Mouse (Mus musculus) cerebellum, adult (tissue): Measurements from ENCODE around the gene Slc10a6.

Experiments
- ATAC-seq: cut with Nextera tagmentation; 2 replicates; pipeline ENCODE4 v1.9.2; 2017; ENCODE audit warnings: mild to moderate bottlenecking, moderate library complexity, mixed read lengths; ENCODE audit not compliant: insufficient number of reproducible peaks, low FRiP score, low TSS enrichment

Slc10a6 gene

DNA sequence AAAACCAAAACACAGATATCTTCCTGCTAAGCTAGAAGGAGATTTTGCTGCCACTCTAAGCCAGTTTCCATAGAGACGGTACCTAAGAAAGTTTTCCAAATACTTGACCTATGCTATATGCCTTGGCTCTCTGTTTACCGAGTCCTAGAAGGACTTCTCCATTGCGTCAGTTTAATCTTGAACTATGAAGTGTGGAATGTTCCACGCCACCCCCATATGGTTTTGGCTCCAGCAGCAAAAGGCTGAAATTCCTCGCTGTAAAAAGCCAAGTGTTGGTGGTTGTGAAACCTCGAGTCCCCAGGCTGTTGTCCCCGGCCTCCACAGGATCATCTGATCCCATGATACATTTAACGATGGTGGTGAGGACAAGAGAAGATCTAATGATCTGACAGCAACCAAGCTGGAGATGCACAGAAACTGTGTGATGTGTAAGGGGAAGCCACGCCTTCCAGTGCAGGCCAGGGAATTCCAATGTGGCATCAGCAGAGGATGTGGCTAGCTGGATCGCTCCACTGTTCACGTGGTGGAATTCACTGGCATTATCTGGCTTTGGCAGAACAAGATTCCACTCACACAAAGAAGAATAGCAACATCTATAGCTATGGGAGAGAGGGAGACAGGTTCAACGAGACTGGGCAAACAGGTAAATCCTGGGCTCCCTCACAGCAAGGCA is 8.8 kb downstream of the Slc10a6 start:
- no peak for ATAC-seq

DNA sequence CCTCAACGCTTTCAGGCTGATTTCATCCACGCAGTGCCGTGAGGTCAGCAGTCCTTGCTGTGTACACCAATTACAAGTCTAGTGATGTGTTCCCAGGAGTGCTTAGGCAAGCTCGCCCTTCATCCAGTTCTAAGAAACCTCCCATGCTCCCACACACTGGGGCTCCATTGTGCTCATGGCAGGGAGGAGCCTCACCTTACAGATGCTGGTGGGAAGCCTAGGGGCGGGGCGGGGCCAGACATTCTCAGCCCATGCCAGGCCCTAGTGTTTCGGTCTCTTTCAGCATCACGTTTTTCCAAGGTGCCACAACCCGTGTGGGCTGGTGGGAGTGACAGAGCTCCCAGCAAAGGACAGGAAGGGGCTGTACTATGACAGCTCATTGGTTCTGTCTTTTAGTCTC is 12.0 kb downstream of the Slc10a6 start:
- ATAC-seq: no peak

DNA sequence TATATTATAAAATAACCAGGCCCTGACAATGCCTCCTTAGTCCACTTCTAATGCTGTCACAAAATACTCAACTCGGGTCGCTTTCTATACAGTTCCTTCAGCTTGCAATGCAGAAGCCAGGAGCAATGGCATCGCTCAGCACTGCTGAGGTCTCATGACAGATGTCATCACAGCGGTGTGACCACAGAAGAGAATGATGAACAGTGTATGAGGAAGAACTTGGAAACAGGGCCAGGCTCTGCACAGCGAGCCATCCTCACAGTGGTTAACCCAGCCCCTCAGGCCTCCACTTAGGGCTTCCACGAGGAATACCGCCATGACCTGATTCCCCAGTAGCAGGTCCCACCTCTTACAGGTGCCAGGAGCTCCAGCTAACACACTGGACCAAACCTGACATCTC is 14.8 kb downstream of the Slc10a6 start:
- ATAC-seq: no peak

DNA sequence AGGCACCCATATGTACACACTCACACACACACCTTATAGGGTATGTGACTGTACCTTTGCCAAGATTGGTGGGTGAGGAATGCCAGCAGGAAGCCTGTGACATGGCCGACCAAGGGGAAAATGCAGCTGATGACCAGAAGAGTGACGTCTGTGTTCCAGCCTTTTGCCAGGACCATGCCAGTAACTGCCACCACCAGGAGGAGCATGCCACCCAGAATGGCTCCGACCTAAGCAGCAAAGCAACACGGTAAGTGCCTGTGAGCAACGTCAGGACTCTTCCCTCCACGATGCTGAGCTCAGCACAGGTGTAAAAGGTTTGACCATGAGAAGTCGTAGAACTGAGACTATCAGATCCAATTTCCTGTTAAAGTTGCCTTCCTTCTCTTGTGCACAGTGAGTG is 16.9 kb downstream of the Slc10a6 start:
- no peak for ATAC-seq

DNA sequence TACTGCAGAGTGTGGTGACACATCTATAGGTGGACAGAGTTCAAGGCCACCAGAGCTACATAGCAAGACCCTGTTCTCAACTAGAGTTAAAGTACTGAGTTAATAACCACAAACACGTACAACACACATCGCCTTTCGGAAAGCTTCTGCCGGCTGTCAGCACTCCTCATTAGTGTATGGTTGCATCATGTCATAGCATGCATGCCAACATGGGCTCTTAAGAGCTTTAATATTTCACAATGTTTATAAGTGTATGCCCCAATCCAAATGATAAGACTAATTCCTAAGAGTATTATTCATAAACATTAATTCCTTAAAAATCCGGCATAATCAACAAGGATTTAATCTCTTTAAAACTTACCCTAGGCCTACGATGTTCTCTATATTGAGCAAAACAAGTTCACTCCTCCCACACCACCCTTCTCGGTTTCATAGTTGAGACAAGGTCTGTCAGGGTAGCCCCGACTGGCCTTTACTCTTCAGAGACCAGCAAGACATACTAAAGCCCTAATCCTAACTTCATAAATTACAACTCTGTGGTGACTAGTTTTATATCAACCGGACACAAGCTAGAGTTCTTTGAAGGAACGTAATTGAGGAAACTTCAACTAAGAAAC is 18.2 kb downstream of the Slc10a6 start:
- no peak for ATAC-seq

DNA sequence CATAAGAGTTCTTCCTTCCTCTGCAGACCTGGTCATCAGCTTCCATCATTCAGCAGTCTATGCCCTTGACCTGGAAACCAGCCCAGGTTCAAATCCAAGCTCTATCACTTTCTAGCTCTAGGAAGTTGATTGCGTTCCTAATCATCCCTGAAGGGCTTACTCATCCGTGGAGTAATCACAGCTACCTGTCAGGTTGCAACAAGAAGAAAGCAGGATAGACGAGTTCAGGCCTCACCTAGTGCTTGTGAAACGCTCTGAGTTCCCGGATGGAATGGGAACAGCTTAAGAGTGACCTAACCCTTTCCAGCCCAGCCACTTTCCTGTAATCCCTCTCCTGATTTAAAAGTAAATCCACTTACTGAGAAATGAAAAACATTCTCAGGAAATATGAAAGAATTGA is 19.1 kb downstream of the Slc10a6 start:
- ATAC-seq: no peak

DNA sequence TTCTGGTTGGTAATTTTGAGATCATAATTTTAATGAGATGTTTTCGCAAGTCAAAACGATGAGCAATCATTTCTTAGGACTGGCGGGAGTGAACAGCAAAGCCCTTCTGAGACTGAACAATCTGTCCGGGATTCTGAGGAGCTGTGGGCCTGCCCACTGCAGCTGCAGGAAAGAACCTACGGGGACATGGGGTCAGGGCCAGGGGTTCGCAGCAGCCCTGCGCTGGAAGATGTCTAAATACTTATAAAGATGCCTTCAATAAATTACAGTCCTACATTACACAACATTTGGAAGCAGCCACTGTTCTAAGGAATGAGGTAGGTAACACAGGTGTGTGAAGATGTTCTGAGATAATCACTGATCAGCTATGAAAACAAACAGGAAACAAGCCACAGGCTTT is 23.5 kb downstream of the Slc10a6 start:
- ATAC-seq: no peak

DNA sequence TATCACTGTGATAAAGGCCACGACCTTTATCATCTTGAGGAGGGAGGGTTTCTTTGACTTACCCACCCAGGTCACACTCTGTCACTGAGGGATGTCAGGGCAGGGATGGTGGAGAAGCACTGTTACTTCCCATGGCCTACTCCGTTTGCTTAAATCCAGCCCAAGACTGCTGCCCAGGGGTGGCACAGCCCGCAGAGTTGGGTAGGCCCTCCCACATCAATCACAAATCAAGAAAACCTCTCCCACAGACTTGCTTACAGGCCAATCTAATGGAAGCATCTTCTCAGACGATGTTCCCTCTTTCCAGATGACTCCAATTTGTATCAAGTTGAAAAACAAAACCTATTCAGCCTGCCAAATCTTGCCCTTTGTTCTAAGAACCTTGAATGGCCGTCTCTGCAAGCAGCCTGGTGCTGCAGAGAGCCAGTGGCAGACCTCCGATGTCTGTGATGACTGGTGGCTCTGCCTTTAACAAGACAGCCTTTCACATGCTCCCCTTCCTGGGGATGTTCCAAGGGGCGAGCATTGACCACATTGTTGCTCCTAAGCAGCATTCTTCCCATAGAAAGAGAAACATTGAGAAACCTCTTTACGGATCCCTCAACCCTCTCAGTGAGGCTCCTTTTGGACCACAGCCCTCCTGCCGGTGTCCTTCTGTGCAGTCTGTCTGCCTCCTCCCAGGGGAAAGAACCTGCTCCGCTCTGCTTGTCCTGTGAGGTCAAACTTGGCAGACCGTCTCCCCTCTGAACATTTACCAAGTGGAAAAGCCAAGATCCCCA is 25.9 kb downstream of the Slc10a6 start:
- peak; percentile 81 for ATAC-seq

DNA sequence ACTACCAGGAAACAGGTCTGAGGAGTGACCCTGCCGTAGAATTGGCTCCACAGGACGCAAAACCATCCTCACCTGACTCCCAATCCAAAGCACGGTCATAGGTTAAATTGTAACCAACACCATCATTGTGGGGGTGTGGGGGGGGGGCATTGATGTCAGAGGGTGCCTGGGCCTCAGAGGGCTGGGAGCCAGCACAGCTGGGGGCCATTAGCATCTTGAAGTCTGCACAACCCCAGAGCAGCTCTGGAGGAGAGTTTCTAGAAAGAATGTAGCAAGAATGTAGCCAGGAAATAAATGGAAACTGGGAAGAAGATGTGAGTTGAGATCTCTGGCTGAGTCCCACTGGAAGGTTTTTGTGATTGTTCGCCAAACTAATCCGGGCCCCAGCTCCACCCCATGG is 30.3 kb downstream of the Slc10a6 start:
- no peak for ATAC-seq

DNA sequence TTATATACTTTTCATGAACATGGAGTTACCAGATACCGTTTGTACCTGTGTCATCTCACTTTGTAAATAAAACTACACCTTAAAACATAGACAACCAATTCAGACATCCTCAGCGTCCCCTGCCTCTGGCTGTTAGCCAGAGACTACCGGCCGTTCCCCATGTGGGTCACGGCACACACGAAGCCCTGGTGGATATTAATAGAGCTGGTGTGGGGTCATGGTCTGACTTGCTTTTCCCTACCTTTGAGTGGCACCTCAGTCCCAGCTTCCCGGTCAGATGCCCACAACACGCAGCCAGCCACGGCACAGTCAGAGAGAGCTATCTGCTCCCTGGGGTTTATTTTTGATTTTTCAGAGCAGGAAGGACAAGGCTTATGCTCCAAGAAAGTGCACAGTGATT is 30.9 kb downstream of the Slc10a6 start:
- ATAC-seq: no peak

DNA sequence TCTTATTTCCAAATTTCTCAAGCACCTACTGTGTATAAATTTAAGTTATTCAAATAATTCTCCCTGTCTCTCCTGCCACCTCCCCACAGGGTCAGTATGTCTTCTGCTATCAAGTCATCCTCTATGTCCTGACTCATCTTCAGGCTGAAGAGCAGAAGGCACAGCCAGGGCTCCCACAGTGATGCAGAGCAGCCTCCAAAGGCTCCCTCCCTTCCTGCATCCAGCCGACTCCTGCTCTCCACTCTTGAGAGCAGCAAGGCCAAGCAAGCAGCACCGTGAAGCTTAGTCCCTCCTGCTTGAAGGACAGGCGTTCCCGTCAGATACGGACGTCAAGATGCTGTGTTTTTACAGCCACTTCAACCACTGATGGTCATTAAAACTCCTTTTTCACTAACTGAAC is 31.6 kb downstream of the Slc10a6 start:
- peak; percentile 91 for ATAC-seq

DNA sequence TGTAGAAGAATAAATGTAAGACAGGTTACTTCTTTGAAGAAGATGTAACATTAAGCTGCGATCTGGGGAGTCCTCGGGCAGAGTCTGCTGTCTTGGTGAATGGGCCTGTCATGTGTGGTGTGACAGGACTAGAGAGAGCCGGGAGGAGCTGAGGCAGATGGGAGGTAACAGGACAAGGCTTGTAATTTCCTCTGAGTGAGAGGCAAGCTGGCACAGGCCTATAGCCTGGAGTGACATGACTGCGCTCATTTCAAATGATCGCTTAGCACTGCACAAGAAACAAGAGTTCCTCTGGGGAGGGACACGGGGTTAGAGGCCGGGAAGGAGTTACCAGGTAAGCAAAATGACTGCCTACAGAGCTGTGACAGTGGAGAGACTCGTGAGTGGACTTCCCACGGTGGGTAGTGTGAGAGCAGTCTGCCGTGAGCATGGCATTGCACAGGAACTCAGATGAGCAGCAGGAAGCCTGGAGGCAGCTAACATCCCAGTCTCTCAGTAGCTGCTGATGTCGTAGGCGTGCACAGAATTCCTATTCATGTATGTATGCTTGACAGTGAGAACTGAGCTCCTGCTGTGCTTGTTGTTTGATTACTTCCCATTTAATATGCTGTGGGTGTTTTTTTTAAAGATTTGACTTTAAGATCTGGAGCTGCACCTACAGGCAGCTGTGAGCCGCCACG is 32.6 kb downstream of the Slc10a6 start:
- no peak for ATAC-seq

DNA sequence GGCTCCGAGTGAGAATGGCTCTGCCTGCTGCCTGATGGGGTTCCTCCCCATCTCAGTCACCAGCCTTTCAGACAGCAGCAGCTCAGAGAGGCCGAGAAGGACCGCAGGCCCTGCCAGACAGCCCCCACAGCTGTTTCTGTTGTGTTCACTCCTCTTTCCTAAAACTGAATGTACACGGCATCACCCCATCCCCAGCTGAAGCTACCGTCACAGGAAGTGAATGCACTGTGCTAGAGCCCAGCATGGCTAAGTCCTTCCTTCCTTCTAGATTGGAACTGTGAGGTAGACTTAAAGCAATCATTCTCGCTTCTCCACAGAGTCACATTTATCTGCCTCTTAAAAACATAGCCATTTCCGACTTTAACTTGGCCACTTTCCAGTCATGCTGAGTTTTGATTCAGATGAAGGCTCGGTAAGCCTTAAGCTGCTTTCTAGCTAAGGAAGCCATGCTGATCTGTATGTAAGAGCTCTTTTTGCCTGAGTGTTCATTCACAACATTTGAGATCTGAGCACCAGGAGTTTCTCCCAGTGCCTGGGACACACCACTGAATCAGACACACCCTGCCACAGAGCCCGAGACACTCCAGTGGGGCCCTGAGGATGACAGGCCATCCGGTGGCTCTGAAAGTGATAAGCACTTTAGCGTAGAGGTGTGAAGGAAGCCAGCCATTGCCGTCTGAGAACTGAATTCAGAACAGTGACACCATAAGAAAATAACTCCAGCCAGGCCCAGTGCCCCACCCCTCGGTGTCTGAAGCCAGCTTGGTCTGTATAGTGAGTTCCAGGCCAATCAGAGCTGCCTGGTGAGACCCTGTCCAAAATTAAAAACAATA is 33.6 kb downstream of the Slc10a6 start:
- no peak for ATAC-seq

DNA sequence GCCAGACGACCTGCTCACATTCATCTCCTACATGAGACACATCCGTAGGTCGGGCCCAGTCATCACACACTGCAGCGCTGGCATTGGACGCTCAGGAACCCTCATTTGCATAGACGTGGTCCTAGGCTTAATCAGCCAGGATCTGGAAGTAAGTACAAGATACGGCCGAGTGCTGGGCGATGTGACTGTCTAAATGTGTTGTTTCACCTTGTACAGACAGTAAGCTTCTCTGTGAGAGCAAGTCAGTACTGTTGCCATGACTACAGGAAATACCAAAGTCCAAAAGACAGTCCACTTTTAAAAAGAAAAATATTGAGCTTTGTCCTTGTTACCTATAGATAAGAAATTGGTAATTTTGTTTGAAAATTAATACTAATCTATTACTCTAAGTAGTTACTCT is 35.6 kb downstream of the Slc10a6 start:
- ATAC-seq: no peak

DNA sequence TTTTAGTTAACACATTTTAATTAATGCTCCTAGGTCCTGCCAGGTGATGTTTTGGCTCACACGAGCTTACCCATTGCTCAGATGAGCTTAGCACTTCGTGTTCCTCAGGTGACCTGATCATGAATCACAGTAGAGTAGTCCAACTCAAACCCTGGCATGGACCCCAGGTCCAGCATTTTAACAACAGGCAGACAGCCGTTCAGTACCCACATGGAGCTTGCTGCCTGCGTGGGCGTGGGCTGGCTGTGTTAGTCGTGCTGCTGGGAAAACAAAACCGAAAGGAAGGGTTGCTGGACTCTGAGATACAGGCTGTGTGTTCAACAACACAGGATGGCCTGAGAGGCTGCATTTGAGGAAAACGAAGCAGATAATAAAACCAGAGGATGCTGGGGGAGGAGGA is 36.5 kb downstream of the Slc10a6 start:
- ATAC-seq: peak; percentile 38

DNA sequence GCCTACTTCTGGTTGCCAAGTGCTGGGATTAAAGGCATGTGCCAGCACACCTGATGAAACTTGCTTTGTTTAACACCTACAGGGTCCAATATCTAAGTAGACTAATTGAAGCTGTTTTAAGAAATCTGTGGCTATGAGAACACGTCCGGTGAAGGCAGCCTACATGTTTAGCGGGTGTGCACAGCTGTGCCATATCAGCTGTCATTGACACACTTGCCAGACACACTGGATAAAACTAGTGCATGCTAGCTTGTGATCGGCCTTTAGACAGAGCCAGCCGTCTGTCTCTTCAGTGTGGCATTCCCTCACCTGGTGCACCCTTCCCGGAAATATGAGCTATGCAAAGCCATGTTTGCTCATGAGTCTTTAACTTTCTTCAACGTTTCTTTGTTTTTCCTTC is 37.4 kb downstream of the Slc10a6 start:
- ATAC-seq: no peak

DNA sequence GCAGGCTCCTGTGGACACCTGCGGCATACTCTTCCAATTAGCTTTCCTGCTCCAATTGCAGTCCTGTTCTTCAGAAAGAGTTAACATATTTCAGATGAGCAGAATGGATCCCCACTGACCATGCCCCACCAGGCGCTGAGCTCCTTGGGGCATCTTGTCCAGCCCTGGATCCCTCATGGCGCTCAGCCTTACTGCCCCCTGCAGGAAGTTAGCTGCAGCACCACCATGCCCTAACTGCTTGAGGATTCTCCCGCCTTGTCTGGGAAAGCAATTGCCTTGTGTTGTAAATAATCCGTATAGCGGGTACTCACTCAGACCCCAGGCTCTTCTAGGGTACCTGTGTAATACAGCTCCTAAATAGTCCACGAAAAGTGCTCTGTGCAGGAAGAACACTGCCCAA is 42.0 kb downstream of the Slc10a6 start:
- ATAC-seq: no peak

DNA sequence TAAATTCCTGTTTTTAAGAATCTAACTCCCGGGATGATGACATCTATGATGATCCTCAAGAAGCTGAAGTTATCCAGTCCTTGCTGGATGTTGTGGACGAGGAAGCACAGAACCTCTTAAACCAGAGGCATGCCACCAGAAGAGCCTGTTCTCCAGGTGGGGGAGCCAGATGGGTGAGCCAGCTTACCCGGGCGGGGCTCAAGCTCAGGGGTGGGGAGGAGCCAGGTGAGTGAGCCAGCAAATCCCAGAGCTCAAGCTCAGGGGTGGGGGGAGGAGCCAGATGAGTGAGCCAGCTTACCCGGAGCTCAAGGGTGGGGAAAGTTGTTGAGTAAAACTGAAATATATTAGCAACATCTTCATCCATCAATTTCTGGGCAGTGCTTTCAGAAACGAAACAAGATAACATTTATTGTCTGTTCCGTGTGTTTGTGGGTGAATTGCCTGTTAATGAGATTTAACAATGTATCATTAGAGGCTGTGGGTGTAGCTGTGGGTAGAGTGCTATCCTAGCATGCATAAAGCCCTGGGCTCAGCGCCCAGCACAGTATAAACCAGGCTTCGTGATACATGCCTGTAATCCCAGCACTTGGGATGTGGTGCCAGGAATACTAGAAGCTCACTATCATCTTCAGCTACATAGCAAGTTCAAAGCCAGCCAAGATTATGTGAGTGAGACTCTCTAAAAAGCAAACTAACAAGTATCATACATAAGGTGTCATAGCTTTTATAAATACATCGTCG is 49.4 kb downstream of the Slc10a6 start:
- ATAC-seq: no peak

DNA sequence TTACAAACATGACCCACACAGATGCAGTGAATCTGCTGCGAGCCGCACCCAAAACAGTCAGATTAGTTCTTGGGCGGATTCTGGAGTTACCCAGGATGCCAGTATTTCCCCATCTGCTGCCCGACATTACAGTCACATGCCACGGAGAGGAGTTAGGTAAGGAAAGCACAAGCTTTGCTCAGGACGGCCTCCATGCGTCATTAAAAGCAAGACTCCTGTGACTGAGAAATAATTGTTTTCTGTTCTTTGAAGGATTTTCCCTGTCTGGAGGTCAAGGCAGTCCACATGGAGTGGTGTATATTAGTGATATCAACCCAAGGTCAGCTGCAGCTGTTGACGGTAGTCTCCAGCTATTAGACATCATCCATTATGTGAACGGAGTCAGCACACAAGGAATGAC is 59.8 kb downstream of the Slc10a6 start:
- ATAC-seq: no peak

DNA sequence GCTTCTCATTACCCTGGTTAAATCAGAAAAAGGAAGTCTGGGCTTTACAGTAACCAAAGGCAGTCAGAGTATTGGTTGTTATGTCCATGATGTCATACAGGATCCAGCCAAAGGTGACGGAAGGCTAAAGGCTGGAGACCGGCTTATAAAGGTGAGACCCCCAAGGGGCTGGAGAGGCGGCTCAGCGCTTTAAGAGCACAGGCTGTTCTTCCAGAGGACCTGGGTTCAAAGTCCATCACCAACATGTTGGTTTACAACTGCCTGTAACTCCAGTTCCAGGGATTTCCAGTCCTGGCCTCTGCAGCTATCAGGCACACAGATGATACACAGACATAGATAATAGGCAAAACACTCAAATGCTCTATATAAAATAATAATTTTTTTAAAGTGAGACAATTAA is 61.2 kb downstream of the Slc10a6 start:
- no peak for ATAC-seq
